Mouse (Mus musculus): ENCODE measurements around the gene March1.

DNA sequence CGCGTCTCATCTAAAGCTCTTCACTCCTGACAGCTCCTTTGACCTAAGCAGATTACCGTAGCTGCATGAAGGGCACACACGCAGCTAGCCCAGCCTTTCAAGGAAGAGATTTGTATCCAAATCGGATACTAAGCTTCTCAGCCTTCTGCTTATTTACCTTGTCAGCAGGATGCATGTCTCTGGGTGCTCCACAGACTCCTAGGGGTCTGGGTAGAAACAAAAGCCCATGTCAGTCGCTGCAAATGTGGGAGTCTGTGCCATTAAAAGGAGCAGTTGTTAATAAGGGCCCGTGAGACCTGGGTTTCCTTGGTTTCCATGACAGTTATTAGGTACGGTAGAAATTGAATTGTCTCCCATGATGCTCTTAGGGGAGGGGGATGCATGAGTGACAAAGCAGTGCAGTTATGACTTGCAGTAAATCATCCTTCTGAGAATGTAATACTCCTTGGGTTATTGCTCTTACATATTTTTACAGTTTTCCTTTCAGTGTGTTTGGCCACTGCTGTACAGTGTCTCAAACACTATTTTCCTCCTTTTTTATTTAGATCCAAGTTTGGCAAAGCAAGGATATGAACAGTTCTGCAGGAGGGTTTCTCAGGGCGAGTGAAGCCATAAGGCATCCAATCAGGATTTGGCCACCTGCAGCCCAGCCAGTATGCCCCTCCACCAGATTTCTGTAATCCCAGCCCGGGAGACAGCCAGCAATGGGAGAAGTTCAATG lies 349.0 kb downstream of the March1 start:
- TF ChIP-seq CTCF (IDR thresholded peaks at IDR 0.05; ENCODE audit: borderline replicate concordance, insufficient read depth, low read depth, low read length) (no peak), POLR2A (IDR thresholded peaks at IDR 0.05; ENCODE audit: borderline replicate concordance, insufficient read depth, low read length) (no peak)

Measured in cerebellum, adult 2 months (tissue).